Mouse (Mus musculus): Measurements from ENCODE around the gene S100a3.

- TF ChIP-seq POLR2A (IDR thresholded peaks at IDR 0.05; ENCODE audit: control insufficient read depth, low read depth, low read length): no peak
- no peak for TF ChIP-seq CTCF (IDR thresholded peaks at IDR 0.05; ENCODE audit: control insufficient read depth, insufficient read depth, insufficient replicate concordance, low read depth, low read length)
These were observed 42.7 kb upstream of the S100a3 start for GRCm38 (mm10) chr3:90517711-90518110.
